Mouse (Mus musculus) B cell, adult 2 months (primary cell): ENCODE data around the gene Ddb2.

Experiments used
- DNase-seq, 2 experiments: peaks; one replicate each; pipeline ENCODE4 v3.0.0; 2022

Gene Ddb2

DNA sequence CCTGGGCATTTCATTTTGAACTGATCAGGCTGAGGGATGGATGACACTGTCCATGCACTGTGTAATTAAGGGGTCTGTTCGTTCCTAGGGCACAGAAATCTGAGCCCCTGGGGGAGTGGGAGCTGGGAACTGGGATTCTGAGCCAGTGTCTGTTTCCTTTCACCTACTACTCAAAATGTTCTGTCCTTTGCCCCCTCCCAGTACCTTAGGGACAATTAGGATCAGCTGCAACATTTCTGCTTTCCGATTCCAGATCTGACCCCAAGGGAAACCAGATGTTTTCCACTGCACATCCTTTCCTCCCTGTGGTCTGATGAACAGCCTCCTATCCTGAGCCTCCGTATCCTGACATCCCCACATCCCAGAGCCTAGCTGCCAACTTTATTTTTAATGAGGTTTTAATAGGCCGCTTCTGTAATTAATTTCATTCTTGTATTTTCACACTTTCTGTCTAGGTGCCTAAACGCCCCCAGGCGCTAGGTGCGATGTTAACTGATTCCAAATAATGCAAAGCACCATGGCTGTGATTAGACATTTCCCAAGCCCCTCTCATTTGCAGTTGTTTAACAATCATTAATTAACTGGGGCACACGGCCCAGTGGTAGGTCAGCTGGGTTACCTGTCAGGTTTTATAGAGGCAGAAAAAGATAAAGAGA is 18.1 kb upstream of the Ddb2 start:
- DNase-seq: no peak

DNA sequence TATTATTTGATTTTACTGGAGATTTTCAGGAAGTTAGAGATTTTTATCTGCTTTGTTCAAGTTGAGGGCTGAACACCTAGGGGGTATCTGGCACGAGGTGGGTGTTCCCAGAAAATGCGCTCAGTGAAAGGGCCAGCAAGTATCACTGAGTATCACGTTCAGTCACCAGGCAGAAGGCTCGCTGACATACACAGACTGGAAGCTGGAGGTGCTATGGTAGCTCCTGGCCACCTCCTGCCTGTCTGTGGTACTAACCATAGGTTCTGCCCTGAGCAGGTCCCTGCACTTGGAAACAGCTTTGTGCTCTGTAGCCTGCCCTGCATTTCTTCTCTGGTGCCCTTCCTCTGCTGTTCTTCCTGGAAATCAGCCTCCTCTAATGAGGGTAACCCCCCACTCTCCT is 15.7 kb upstream of the Ddb2 start:
- no peak for DNase-seq

DNA sequence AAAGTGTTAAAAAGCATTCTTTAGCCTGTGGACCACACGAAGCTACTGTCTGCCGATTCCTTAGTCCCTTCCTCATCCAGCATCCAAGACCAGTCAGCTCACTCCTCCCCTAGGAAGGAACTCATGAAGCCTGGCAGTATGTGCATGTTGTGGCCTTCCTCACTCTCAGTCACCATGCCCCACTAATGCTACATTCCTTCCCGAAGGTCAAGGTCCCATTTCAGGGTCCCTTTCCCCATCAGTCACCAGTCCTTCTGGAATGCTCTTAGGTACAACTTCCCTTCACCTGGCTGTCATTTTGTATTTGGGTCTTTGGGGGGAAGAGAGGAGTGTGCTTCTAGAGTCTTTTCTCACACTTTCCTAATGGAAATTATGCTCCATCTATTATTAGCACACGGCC is 15.2 kb upstream of the Ddb2 start:
- no peak for DNase-seq

DNA sequence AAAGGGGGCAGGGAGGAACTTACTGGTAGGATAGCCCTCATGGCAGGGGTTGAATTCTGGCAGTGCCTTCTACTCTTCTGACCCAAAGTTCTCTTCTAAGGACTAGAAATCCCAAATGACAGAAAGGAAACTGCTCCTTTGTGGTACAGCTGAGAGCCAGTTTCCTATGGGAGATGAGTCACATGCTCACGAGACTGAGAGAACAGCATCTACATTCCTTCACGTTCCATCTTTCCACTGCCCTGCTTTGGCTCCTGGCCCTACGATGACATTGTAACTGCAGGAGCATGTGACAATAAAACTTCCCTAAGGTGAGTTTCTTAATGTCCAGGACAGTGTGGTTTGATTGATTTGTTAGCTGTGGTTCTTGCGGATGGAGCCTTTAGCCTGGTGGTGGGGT is 11.6 kb upstream of the Ddb2 start:
- DNase-seq: no peak

DNA sequence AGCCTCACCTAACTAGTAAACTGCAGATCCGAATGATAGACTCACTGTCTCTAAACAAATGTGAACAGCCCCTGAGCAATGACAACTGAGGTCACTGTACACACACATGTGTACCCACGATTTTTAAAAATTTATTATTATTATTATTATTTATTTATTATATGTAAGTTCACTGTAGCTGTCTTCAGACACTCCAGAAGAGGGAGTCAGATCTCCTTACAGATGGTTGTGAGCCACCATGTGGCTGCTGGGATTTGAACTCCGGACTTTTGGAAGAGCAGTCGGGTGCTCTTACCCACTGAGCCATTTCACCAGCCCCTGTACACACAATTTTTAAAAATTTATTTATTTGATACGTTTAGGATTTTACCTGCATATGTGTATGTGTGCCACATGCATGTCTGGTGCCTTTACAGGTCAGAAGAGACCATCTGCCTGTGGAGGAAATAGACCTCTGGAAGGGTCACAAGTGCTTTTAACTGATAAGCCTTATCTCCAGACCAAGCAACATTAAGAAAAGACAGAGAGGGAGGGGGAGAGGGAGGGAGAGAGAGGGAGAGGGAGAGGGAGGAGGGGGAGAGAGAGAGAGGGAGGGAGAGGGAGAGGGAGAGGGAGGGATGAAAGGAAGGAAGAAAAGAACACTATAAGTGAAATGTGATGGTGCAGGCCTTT is 7.9 kb upstream of the Ddb2 start:
- no peak for DNase-seq

DNA sequence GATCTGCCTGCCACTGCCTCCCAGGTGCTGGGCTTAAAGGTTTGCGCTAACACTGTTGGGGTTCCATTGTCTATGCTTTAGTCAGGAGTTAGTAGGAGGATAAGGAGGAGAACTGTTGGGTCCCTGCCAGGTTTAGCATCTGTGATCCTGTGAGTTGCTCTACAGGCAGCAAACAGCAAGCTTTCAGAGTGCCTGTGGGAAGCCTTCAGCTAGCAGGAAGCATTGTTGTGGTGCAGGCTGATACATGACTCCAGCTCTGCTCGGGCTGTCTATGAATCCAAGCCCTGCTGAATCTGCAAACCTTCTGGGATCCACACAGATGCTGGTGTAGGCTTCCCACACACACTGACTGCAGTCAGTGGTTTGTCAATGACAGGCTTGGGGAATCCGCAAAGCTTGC is 6.6 kb upstream of the Ddb2 start:
- DNase-seq: no peak

DNA sequence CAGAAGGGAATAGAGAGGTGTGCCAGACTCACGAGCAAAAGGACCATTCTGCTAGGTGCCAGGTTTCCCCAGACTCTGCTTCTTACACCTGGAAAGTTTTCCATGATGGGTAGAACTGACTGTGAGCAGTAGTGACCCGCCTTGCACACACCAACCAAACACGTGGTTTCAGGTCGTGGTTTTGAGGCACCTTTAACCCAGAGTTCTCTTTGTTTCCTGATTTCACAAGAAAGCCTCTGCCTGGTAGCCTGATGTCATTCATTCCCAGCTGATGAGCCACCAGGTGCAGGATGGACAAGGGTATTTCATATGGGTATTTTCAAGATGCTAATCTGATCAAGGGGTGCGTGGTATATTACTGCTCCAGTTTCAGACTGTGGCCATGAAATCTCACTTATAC is 5.8 kb upstream of the Ddb2 start:
- DNase-seq: no peak

DNA sequence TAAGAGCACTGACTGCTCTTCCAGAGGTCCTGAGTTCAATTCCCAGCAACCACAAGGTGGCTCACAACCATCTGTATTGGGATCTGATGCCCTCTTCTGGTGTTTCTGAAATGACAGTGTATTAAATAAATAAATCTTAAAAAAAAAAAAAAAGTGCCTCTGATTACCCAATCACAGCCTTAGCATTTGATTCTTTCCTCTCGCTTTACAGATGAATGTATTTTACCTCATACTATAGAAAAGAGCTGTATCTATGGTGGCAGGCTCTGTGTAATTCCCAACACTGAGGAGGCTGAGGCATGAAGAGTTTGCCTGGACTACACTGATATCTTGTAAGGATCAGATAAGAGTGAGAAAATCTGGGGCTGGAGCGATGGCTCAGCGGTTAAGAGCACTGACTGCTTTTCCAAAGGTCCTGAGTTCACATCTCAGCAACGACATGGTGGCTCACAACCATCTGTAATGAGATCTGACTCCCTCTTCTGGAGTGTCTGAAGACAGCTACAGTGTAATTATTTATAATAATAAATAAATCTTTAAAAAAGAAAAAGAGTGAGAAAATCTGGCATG is 814 bp upstream of the Ddb2 start:
- peak; percentile 5 to 12 for DNase-seq

DNA sequence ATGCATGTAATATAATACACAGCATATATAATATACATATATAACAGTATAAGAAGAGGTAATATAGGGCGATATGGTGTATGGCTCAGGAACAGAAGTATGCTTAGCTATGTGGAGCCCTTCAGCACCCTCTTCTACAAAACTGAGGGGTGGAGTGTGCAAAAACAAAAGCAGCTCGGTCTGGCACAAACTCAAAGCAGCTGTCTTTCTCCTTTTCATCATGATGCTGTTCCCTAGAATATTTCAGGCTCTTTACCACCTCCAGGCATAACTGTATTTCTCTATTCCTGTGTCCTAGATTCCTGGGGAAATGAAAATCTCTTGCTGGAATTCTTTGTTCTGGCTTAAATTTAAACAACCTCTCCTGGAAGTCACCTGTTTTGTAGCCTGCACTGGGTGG is 7.0 kb downstream of the Ddb2 start:
- DNase-seq: no peak

DNA sequence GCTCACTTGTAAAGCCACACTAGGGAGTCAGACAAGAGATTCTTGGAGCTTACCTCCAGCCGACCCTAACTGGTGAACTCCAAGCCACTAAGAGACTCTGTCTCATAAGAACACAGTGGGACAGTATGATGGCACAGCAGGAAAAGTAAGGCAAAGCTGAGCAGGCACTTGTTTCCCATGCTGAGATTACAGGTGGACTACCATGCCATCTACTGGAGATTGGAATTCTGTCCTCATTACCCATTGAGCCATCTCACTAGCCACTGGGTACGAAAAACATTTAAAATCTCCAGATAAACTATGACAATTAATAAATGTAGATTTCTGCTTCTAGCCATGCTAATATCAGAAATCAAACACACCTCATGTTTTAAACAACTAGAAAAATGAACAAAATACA is 13.2 kb downstream of the Ddb2 start:
- DNase-seq: no peak

DNA sequence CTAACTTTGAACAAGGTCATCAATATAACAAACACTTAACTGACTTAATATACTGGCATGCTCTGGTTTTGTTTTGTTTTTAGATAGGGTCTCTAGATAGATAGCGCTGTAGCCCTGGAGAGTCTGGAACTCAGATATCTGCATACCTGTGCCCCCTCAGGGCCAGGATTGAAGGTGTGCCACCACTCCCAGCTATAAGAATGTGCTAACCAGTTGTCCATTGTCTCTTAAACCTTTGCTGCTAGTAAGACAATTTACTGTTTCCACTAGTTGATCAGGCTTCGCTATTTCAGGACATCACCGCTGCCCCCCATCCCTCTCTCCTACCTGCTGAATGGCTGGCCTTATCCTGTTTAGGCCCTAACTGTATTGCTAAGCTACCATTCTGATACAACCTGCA is 16.3 kb downstream of the Ddb2 start:
- DNase-seq: no peak

DNA sequence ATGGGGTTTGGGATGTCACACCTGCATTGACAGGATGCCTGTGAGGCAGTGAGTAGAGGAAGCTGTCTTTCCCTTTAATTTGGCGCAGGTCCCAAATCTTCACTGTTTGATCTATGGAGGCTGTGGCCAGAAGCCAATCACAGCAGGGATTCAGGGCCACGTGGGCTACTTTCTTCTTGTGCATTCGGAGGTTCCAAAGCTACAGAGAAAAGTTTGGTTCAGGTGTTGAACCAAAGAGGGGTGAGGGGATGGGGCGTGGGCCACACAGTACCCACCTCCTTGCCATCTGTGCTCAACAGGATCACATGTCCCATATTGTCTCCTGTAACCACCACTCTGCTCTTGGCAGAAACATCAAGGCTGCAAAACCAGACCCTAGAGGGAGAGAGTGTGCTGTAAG is 19.8 kb downstream of the Ddb2 start:
- DNase-seq: no peak

DNA sequence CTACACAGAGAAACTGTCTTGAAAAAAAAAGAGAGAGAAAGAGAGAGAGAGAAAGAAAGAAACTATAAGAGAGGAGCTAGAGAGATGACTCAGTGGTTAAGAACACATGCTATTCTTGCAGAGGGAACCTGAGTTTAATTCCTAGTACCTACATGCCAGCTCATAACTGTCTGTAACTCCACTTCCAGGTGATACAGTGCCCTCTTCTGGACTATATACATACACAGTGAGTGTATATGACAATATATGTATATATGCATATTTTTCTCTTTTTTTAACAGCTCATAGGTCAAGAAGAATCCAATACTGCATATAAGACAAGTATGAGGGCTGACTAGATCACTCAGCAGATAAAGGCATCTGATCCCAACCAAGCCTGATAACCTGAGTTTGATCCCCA is 23.5 kb downstream of the Ddb2 start:
- DNase-seq: no peak

DNA sequence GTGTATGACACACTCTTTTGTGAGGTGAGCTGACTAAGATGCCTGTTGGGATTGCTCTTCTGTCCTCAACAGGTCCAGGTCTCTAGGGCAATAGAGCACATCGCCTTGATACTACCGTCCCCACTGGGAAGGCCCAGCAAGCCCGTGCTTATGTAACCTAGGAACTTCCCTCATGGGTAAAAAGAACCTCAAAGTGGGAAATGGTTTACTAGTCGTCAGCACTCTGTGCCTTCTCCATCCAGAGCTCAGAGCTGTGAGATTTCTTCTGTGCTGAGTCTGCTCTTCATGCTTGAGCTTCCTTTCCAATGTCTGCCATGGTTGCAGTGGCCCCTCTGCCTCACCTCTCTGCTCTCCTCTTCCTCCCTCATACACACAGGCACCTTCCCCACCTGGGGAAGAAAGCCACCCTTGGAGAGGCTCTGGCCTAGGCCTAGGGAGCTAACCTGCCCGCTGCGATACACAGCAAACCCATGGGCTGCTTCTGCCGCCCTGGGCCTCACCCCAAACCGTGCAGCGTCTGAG is 30.5 kb downstream of the Ddb2 start:
- no peak for DNase-seq

DNA sequence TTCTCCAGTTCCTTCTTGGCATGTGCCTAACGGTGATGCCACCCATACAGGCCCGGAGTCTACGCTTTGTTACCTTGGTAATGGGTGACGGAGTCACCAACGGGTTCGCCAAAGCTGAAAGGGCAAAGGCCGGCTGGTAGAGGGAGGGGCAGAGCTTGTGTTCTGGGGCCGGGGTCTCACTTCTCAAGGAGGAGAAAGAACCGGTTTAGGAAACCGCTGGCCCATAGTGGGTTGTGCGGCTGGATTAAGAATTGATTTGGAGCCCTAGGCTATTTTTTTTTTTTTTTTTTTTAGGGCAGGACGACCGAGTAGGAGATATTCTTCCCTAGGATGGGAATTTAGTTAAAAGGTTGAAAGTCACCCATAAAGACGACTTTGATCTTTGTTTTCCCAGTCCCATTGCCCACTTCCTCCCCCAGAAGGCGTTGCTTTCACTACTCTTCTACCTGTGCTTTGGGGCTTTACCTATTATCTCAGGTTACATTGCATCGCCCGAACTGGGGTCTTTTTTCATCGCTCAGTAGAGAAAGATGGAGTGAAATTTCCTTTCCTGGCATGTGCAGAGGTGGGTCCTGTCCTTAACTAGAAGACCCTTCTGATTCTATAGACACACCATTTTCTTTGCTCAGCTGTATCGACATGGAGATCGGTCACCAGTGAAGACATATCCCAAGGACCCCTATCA is 33.7 kb downstream of the Ddb2 start:
- DNase-seq: no peak

DNA sequence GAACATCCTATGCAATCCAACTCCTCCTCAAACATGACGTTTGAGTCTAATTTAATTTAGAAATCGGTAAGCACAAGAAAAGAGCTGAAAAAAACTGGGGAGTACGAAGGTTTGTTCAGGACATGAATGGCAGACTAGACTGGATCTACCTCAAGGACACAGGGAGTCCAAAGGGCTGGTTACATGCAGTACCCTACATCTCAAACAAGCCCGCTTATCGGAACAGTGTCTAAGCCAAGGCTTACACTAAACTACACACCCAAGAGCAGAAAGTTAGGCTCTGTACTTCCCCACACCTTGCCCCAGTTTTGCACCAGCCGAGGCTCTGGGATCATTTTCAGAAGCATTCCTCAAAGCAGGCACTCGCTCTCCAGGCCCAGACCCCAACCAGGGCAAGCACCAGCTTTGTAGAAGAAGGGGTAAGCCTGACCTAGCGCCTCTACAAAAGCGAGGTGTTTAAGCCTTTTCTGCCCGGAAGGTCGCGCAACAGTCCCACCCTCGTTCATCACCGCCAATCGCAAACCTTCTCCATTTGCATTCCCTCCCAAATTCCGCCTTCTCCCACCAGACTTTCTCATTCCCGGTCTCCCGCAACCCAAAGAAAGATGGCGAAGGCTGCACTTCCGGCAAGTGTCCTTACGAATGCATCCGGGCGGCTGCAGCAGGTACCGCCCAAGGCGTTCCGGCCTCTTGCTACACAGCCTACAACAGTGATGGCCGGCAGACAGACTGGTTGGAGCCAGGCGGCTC is 34.4 kb downstream of the Ddb2 start, which contains the start of the genes Nr1h3 and Acp2:
Nr1h3 (minus strand) TSS at position 613 of the 750 bp plus-strand sequence.
Acp2 (plus strand) TSS at position 664 of the 750 bp plus-strand sequence.
- DNase-seq: peak; percentile 94 to 95

DNA sequence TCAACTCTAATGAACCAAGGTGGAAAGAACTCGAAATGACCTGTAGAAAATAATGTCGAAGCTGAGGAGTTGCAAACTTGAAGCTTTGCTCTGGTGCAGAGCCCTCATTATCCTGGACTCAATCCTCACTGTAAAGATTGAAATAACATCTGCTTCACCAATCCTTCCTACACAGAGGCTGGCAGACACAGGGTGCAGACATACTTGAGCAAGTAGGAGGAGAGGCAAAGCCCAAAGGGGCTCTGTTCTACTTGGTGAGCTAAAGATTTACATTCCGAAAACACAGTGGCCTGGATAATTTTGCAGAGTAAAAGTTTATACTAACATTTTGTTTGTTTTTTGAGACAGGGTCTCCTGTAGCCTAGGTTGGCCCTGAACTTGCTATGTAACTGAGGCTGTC is 37.9 kb downstream of the Ddb2 start:
- no peak for DNase-seq

DNA sequence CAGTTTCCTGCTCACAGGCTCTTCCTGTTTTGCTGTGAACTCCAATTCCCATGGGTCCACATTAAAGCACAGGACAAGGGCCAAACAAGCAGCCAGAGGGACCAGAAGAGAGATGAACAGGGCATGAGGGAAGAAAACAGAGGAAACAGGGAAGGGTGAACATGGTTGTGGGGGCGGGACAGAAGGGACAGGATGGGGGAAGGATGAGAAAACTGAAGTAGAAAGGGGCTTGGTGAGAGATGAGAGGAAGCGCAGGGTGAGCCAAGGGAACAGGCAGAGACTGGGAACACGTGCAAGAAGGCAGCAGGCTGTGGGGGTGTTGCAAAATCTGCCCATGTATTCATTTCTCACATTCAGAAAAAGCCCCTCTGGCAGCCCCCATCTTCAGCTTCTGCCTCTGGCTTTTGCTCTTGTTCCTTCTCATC is 40.2 kb downstream of the Ddb2 start:
- no peak for DNase-seq

DNA sequence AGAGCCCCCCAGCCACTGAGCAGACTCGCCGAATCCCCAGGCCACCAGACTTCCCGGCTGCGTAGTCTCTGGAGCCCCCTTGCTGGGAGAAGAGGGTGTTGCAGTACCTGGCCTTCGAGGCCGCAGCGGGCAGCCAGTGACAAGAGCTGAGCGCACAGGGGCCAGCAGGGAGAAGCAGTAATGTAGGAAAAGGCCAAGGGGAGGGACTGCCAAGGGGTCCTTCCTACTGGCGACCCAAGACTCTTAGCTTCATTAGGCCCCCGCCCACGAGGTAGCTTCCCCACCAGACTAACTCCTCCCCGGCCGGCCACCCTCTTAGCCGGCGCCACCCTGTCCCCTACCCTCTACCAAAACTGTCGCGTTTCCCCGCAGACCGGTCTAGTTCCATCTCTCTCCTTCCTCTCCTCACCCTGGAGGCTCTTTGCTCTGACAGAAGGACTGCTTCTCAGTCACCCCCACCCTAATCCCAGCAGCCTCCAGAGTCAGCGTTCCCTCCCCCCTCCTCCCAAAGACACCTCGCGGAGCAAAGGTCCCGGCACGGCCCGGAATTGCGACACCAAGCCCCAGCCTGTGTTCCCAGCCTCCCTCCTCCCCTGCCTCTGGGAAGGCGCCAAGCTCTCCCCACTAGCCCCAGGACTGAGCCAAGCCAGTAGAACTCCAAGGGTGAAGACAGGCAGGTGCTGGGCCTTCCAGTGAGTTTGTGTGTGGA is 42.0 kb downstream of the Ddb2 start:
- DNase-seq: peak; percentile 65

DNA sequence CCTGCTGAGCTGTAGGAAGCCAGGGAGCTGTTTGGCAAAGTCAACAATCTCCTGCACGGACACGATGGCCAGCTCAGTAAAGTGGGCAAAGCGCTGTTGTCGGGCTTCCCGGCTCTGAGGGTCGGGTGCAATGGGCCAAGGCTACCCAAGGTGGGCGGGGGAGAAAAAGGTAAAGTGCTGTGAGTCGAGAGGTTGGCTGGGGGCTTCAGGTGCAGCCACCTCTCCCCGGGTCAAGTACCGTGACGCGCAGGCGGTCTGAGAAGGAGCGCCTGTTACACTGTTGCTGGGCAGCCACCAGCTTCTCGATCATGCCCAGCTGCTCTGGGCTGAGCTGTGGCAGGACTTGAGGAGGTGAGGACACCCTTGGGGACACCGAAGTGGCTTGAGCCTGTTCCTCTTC is 46.3 kb downstream of the Ddb2 start:
- peak in 1 of 2 experiments; percentile 9 for DNase-seq

DNA sequence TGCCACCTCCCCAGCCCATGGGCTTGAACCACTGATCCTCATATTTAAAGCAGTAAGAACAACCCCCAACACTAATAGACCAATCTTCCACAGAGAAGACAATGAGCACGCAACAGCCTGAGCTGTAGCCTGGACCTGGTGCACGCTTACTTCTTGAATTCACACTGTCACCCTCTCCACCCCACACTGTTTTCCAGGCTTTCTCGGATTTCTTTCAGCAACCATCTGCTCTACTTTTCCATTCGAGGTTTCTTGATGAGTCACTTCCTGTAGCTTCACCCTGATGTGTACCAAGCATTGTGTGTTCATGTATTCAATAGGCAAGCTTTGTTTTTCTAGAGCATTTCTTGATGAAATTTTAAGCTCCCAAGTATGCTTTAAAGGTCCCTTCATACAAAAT is 49.4 kb downstream of the Ddb2 start:
- DNase-seq: no peak

DNA sequence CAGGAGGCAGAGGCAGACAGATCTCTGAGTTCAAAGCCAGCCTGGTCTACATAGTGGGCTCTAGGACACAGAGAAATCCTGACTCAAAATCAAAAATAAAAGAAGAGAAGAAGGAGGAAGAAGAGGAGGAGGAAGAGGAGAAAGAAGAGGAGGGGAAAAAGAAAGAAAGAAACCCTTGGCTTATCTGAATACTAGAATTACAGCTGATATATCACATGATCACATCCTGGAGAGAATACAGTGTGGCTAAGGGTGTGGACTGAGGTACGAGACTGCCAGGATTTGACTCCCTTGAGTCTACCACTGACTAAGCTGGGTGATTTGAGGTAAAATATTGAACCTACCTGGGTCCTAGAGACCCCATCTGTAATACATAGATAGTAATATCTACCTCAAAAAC is 50.6 kb downstream of the Ddb2 start:
- DNase-seq: no peak
